Mouse (Mus musculus) stomach, postnatal 0 days (tissue): ENCODE results near the gene H2-Eb1. TPM values are rescaled to one million over a fixed set of nuclear protein-coding genes. Genes with fewer than 3 reads are reported as not detected.

Experiments used
- ATAC-seq: fragments of 200-750 bp; cut with Nextera tagmentation; 2 replicates; pipeline ENCODE4 v1.8.0; 2017; ENCODE audit not compliant: low FRiP score, low TSS enrichment
- DNase-seq: peaks from one replicate; pipeline ENCODE4 v3.0.0-alpha.2; 2016; ENCODE audit warnings: low spot score
- H3K27ac ChIP-seq: fragments of 300-500 bp; sonication (generic); replicated peaks from 2 replicates; pipeline ENCODE4 v1.5.1; 2014; ENCODE audit warnings: mild to moderate bottlenecking, control low read depth
- H3K27me3 ChIP-seq: fragments of 300-500 bp; sonication (generic); 2 replicates; pipeline ENCODE4 v1.6.1; 2014; ENCODE audit warnings: low read length; ENCODE audit not compliant: control insufficient read depth, insufficient read depth
- H3K36me3 ChIP-seq: fragments of 300-500 bp; sonication (generic); 2 replicates; pipeline ENCODE4 v1.6.1; 2014; ENCODE audit warnings: low read length, mixed read lengths; ENCODE audit not compliant: control insufficient read depth, insufficient read depth
- H3K4me1 ChIP-seq: fragments of 300-500 bp; sonication (generic); replicated peaks from 2 replicates; pipeline ENCODE4 v1.6.1; 2014; ENCODE audit warnings: antibody characterized with exemption; ENCODE audit not compliant: control insufficient read depth, insufficient read depth
- H3K4me2 ChIP-seq: fragments of 300-500 bp; sonication (generic); replicated peaks from 2 replicates; pipeline ENCODE4 v1.6.1; 2014; ENCODE audit warnings: low read depth, mild to moderate bottlenecking, control low read depth, moderate library complexity
- H3K4me3 ChIP-seq: fragments of 300-500 bp; sonication (generic); 2 replicates; pipeline ENCODE4 v1.5.1; 2014; ENCODE audit warnings: low read depth, low read length, control low read depth
- H3K9ac ChIP-seq: fragments of 300-500 bp; sonication (generic); 2 replicates; pipeline ENCODE4 v1.6.1; 2014; ENCODE audit warnings: mild to moderate bottlenecking, low read length, control low read depth, mixed read lengths
- H3K9me3 ChIP-seq: fragments of 300-500 bp; sonication (generic); 2 replicates; pipeline ENCODE4 v1.6.1; 2016; ENCODE audit warnings: low read length; ENCODE audit not compliant: control insufficient read depth
- CTCF ChIP-seq: IDR thresholded peaks from 2 replicates; pipeline ENCODE4 v1.5.1; 2016; ENCODE audit warnings: antibody characterized with exemption, low read depth, mild to moderate bottlenecking, moderate library complexity
- EP300 ChIP-seq: optimal IDR thresholded peaks from 2 replicates; pipeline ENCODE3; 2016; ENCODE audit warnings: antibody characterized with exemption
- WGBS: fragments of 180-500 bp; shearing (Covaris S2); extraction: QIAGEN DNeasy Blood & Tissue Kit; methylation state at CpG from one replicate; pipeline ENCODE4 v1.1.7; 2014; 5-methylcytosine and 5-hydroxymethylcytosine counted together
- polyA plus RNA-seq: library from polyadenylated mRNA; unstranded; fragments of >200 nt; fragmentation: Nextera tagmentation; extraction: Ambion mirVana; gene quantifications from 2 replicates; pipeline ENCODE4 v1.2.1, GENCODE M21; 2015

Gene H2-Eb1
- polyA plus RNA-seq, 1 experiment from 2014 or later: 6.7 TPM

DNA sequence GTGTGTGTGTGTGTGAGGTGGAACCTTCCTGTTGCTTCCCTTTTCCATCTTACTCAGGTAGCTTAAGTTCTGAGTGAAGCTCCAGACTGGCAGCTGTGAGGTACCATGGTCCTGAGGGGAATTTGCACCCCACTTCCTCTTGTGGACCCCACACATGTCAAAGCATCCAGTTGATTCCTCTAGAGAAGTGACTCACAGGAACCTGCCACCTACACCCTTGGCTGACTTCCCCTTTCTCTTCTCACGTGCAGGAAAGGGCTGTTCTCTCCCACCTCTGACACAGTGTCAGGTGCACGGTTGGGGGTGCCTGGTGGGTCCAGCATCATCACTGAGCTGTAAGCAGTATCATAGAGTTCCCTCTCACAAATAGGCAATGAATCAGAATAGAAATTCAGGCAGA lies 12.1 kb upstream of the H2-Eb1 start:
- DNase-seq (no peak), ATAC-seq (no peak)
- Histone ChIP-seq H3K4me1 (no peaks in the 10 kb centered on the region), H3K9me3 (no peaks in the 10 kb centered on the region), H3K36me3 (no peaks in the 10 kb centered on the region), H3K27ac (no peak overlapping the region), H3K27me3 (no peaks in the 10 kb centered on the region), H3K4me3 (no peak overlapping the region), H3K9ac (no peak overlapping the region), H3K4me2 (no peak overlapping the region)
- 36% methylated on average over 2 of the region's 2 CpGs for WGBS
- TF ChIP-seq CTCF: no peak

GRCm38 (mm10) chr17:34294249-34294648 lies 11.4 kb upstream of the H2-Eb1 start:
- WGBS: 68% methylated on average over 4 of the region's 4 CpGs
- no peak for ATAC-seq
- Histone ChIP-seq H3K27ac (no peak overlapping the region), H3K4me2 (no peak overlapping the region), H3K9ac (no peak overlapping the region), H3K4me3 (no peak overlapping the region), H3K9me3 (no peaks in the 10 kb centered on the region), H3K27me3 (no peaks in the 10 kb centered on the region), H3K4me1 (no peaks in the 10 kb centered on the region), H3K36me3 (no peaks in the 10 kb centered on the region)
- no peak for DNase-seq
- TF ChIP-seq CTCF: no peak
- no peak for TF ChIP-seq EP300

GRCm38 (mm10) chr17:34295307-34295706 lies 10.4 kb upstream of the H2-Eb1 start:
- ATAC-seq (no peak), DNase-seq (no peak)

DNA sequence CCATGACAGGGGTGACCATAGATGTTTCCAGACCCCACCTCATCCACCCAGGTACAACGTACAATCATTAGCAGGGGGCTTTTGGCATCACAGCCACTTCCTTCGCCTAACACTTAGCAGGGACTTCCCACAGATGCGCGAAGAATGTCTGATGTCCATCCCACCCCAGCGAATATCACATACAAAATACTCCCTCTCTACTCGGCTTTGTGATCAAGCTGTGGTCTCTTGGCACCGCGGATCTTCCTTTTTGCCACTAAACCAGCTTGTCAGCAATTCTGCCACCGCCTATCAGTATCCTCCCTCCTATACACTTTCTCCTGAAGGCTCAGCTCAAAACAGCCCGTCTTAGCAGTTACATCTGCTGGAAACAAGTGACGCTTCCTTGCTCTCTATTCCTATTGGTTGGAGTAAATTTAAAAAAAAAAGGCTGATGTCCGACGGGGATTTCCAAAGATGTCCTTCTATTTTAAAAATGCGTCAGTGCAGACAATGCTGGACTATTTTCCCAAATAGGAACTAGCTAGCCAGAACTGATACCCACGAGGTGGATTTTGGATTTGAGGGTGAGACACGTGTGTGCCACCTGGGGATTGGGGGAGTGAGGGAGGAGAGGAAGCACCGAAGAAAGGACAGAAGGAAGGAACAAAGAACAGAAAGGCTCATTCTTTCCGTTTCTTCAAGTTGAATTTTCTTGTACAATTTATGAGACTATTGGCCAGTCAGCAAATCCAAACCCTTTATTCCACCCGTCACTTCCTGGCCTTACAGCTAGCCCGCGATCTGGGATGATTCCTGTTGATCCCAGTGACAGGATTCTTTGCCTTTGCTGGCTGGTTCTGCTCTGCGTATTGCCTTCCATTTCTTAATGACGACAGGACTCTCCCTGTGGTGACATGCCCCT lies 9.5 kb upstream of the H2-Eb1 start:
- H3K9me3 ChIP-seq: no peaks in the 10 kb centered on the region
- no peak overlapping the region for H3K9ac ChIP-seq
- no peaks in the 10 kb centered on the region for H3K36me3 ChIP-seq
- DNase-seq (no peak), ATAC-seq (peak; percentile 80)
- WGBS: 25% methylated on average over 23 of the region's 23 CpGs
- no peaks in the 10 kb centered on the region for H3K4me1 ChIP-seq
- H3K27ac ChIP-seq: no peak overlapping the region
- 0 out of 2 replicates have a peak overlapping the region, but pooled peaks have one; percentile 18 for H3K4me3 ChIP-seq
- TF ChIP-seq EP300: no peak
- no peak for TF ChIP-seq CTCF
- peak overlapping the region; percentile 41 for H3K4me2 ChIP-seq
- H3K27me3 ChIP-seq: no peaks in the 10 kb centered on the region

More at GRCm38 (mm10) chr17:34295307-34295706, 10.4 kb upstream of the H2-Eb1 start:
- Histone ChIP-seq H3K4me2 (no peak overlapping the region), H3K27me3 (no peaks in the 10 kb centered on the region), H3K4me3 (no peak overlapping the region), H3K4me1 (no peaks in the 10 kb centered on the region), H3K27ac (no peak overlapping the region), H3K36me3 (no peaks in the 10 kb centered on the region), H3K9ac (no peak overlapping the region), H3K9me3 (no peaks in the 10 kb centered on the region)
- TF ChIP-seq EP300 (no peak), CTCF (no peak)

- Histone ChIP-seq H3K4me1 (no peaks in the 10 kb centered on the region), H3K9ac (no peak overlapping the region), H3K4me3 (no peak overlapping the region), H3K27ac (no peak overlapping the region), H3K27me3 (no peaks in the 10 kb centered on the region), H3K4me2 (no peak overlapping the region), H3K9me3 (no peaks in the 10 kb centered on the region), H3K36me3 (no peaks in the 10 kb centered on the region)
- no peak for ATAC-seq
- TF ChIP-seq CTCF (no peak), EP300 (no peak)
- no peak for DNase-seq
- WGBS: 55% methylated on average over 3 of the region's 3 CpGs
Measured at GRCm38 (mm10) chr17:34299356-34299755, 6.3 kb upstream of the H2-Eb1 start.

- WGBS: 79% methylated on average over 8 of the region's 8 CpGs
- Histone ChIP-seq H3K4me3 (no peak overlapping the region), H3K27ac (no peak overlapping the region), H3K27me3 (no peaks in the 10 kb centered on the region), H3K9me3 (no peaks in the 10 kb centered on the region), H3K36me3 (no peaks in the 10 kb centered on the region), H3K4me2 (no peak overlapping the region), H3K4me1 (no peaks in the 10 kb centered on the region), H3K9ac (no peak overlapping the region)
- ATAC-seq: no peak
- DNase-seq: no peak
- TF ChIP-seq EP300 (no peak), CTCF (no peak)
Measured at GRCm38 (mm10) chr17:34300071-34300470, 5.6 kb upstream of the H2-Eb1 start.
